Mouse (Mus musculus): Measurements from ENCODE around the gene Adgrl3.

- no peak for TF ChIP-seq CTCF (IDR thresholded peaks at IDR 0.05; ENCODE audit: extremely low read depth, insufficient read depth, low read length)
- TF ChIP-seq POLR2A (IDR thresholded peaks at IDR 0.05; ENCODE audit: extremely low read depth, insufficient read depth, low read length), result no peak
Observed at GRCm38 (mm10) chr5:81794125-81794524, 774.2 kb downstream of the Adgrl3 start.
